In the genomic region with DNA sequence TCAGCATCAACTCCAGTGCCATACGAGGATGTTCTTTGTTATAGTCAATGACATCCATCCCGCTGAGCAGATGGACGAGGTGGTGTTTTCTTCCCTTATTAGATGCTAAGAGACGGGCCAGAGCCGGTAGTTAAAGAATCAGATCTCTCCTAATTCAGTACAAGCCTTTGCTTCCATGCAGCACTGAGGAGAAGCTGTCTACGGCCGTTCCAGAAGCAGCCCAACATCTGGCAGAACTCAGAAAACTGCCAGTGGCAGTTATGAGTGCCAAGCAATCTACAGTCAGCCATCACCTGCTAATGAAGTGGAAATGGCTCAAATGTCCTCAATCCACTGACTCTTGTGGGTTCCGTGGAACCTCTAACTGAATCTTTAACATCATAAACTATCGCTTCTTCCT, we compare ENCODE assay signal across 26 mouse cellular contexts.
DNase-seq lines count a peak whose midpoint lies in the region; ATAC-seq and TF ChIP-seq lines count a peak whose summit lies in the region.
"Had no signal": no experiment of that assay in that cellular context is flagged by ENCODE, and none has a peak within 500 bp of the region (broad histone marks: within the 10 kb centered on the region; RNA-seq: fewer than 3 reads in every experiment).

No protein-coding gene starts in this region.

- no peak overlapping the region for H3K4me3 ChIP-seq in lung, embryonic 14.5 days (ENCODE audit: low read depth, low read length)
- H3K4me3 ChIP-seq in lung, postnatal 0 days (ENCODE audit: low read depth, low read length) = no peak overlapping the region
- H3K4me3 ChIP-seq in lung, adult 2 months (replicated peaks; ENCODE audit: extremely low read depth, low read depth, low read length) = no peak overlapping the region
- no peak overlapping the region for H3K4me3 ChIP-seq in layer of hippocampus, adult 2 months
- H3K4me3 ChIP-seq: embryonic facial prominence, embryonic 12.5 days; embryonic facial prominence, embryonic 15.5 days; heart, adult 2 months; hindbrain, embryonic 12.5 days; hindbrain, embryonic 15.5 days had no signal

- ATAC-seq in lung, embryonic 14.5 days (ENCODE audit: insufficient read depth) = peak; percentile 94
- peak; percentile 47; the same call in 1 of the 2 replicates for ATAC-seq in lung, postnatal 0 days
- no peak for ATAC-seq in frontal cortex, adult (ENCODE audit: low TSS enrichment)
- ATAC-seq: forebrain, embryonic 14.5 days; forebrain, postnatal 0 days; Patski had no signal

- TF ChIP-seq EP300 in lung, postnatal 0 days (IDR thresholded peaks at IDR 0.05) = no peak

- H3K9me3 ChIP-seq in lung, embryonic 14.5 days (ENCODE audit: low read depth, low read length) = no peaks in the 10 kb centered on the region
- no peaks in the 10 kb centered on the region for H3K9me3 ChIP-seq in lung, postnatal 0 days (ENCODE audit: low read length)
- H3K9me3 ChIP-seq: embryonic facial prominence, embryonic 12.5 days; embryonic facial prominence, embryonic 15.5 days; G1E; hindbrain, embryonic 12.5 days; hindbrain, embryonic 15.5 days had no signal

- no peak overlapping the region for H3K4me2 ChIP-seq in lung, embryonic 14.5 days
- H3K4me2 ChIP-seq in lung, postnatal 0 days (replicated peaks; ENCODE audit: low read depth, low read length) = no peak overlapping the region
- H3K4me2 ChIP-seq: embryonic facial prominence, embryonic 12.5 days; embryonic facial prominence, embryonic 15.5 days; heart, embryonic 11.5 days; hindbrain, embryonic 12.5 days; hindbrain, embryonic 15.5 days had no signal

- H3K4me1 ChIP-seq in lung, embryonic 14.5 days (ENCODE audit: insufficient read depth) = no peaks in the 10 kb centered on the region
- no peaks in the 10 kb centered on the region for H3K4me1 ChIP-seq in lung, postnatal 0 days (ENCODE audit: insufficient read depth, low read depth, low read length)
- H3K4me1 ChIP-seq in lung, adult 2 months (ENCODE audit: control insufficient read depth, insufficient read depth, low read length) = no peaks in the 10 kb centered on the region; the same call in 1 of the 2 replicates
- H3K4me1 ChIP-seq: embryonic facial prominence, embryonic 12.5 days; embryonic facial prominence, embryonic 15.5 days; hindbrain, embryonic 12.5 days; hindbrain, embryonic 15.5 days had no signal

- no peak for TF ChIP-seq CTCF in lung, embryonic 14.5 days (IDR thresholded peaks at IDR 0.05; ENCODE audit: low read depth)
- no peak for TF ChIP-seq CTCF in lung, postnatal 0 days (IDR thresholded peaks at IDR 0.05)
- TF ChIP-seq CTCF in lung, adult 2 months (IDR thresholded peaks at IDR 0.05; ENCODE audit: insufficient read depth, low read length) = no peak
- TF ChIP-seq CTCF in layer of hippocampus, adult 2 months (conservative IDR thresholded peaks at IDR 0.05) = no peak

- H3K27ac ChIP-seq in lung, embryonic 14.5 days (ENCODE audit: low read depth) = no peak overlapping the region
- no peak overlapping the region for H3K27ac ChIP-seq in lung, postnatal 0 days (ENCODE audit: low read length)
- no peak overlapping the region for H3K27ac ChIP-seq in layer of hippocampus, adult 2 months
- H3K27ac ChIP-seq: embryonic facial prominence, embryonic 12.5 days; embryonic facial prominence, embryonic 15.5 days; heart, adult 2 months; hindbrain, embryonic 12.5 days; hindbrain, embryonic 15.5 days had no signal

- no peaks in the 10 kb centered on the region for H3K27me3 ChIP-seq in lung, embryonic 14.5 days (ENCODE audit: insufficient read depth, low read length)
- H3K27me3 ChIP-seq in lung, postnatal 0 days (replicated peaks; ENCODE audit: insufficient read depth, low read length) = no peaks in the 10 kb centered on the region
- H3K27me3 ChIP-seq: CH12.LX; embryonic facial prominence, embryonic 12.5 days; embryonic facial prominence, embryonic 15.5 days; hindbrain, embryonic 12.5 days; hindbrain, embryonic 15.5 days had no signal

- no peaks in the 10 kb centered on the region for H3K36me3 ChIP-seq in lung, embryonic 14.5 days (ENCODE audit: insufficient read depth)
- H3K36me3 ChIP-seq in lung, postnatal 0 days (ENCODE audit: insufficient read depth, low read length) = no peaks in the 10 kb centered on the region
- H3K36me3 ChIP-seq: embryonic facial prominence, embryonic 12.5 days; embryonic facial prominence, embryonic 15.5 days; G1E; hindbrain, embryonic 12.5 days; hindbrain, embryonic 15.5 days had no signal

- WGBS in lung, embryonic 14.5 days = 40% methylated on average over 9 of the region's 9 CpGs
- 54% methylated on average over 9 of the region's 9 CpGs for WGBS in lung, postnatal 0 days
- 71% methylated on average over 9 of the region's 9 CpGs for WGBS in lung, adult 2 months

- peak; percentile 85 for DNase-seq in lung, embryonic 14.5 days
- DNase-seq in lung, postnatal 25 days (ENCODE audit: low spot score) = no peak
- peak; percentile 46 for DNase-seq in lung, postnatal 0 days (ENCODE audit: low spot score)
- no peak for DNase-seq in lung, adult 2 months
- DNase-seq in lung, postnatal 10 days = peak; percentile 34
- no peak for DNase-seq in layer of hippocampus, adult 2 months (ENCODE audit: low spot score in 2 of 2)
- DNase-seq: adrenal gland, postnatal 10 days; adrenal gland, postnatal 36 days; B cell, adult 2 months; cerebellum, adult 18-20 months; cerebellum, adult 9-10 months; cerebellum, postnatal 14 days; forebrain, postnatal 0 days; gastrocnemius, postnatal 10 days; gastrocnemius, postnatal 36 days; heart, adult 2 months had no signal

- no peak overlapping the region for H3K9ac ChIP-seq in lung, embryonic 14.5 days
- H3K9ac ChIP-seq in lung, postnatal 0 days (replicated peaks; ENCODE audit: low read depth) = no peak overlapping the region
- H3K9ac ChIP-seq: embryonic facial prominence, embryonic 12.5 days; embryonic facial prominence, embryonic 15.5 days; forebrain, postnatal 0 days; hindbrain, embryonic 12.5 days; hindbrain, embryonic 15.5 days had no signal

- TF ChIP-seq POLR2A in lung, adult 2 months (IDR thresholded peaks at IDR 0.05; ENCODE audit: borderline replicate concordance, extremely low read depth, low read depth, low read length) = no peak

Comparison
In these comparisons a context has a peak if more than half of its experiments do, and no peak if none do; other contexts are left out.
1. DNase-seq: peak in lung, embryonic 14.5 days (single experiment), lung, postnatal 0 days (single experiment) and lung, postnatal 10 days (single experiment); none in lung, postnatal 25 days (single experiment), lung, adult 2 months (single experiment) and layer of hippocampus, adult 2 months (0 of 2).